Mouse (Mus musculus): Measurements from ENCODE around the gene Irf6. TPM values are rescaled to one million over a fixed set of nuclear protein-coding genes. Genes with fewer than 3 reads are reported as not detected.
A peak's percentile ranks its signal among the peaks of the same experiment; 100 is the strongest.

Irf6 gene
- total and polyA plus RNA-seq, 3 experiments, result 0.04 to 0.38 (median 0.23) TPM

- Histone ChIP-seq H3K36me3 (replicated peaks) (no peaks in the 10 kb centered on the region), H3K9me3 (replicated peaks) (no peaks in the 10 kb centered on the region), H3K27me3 (ENCODE audit: insufficient read depth, low read length) (peaks cover 32% of the 10 kb centered on the region), H3K4me3 (ENCODE audit: low read depth, low read length) (no peak overlapping the region), H3K4me1 (ENCODE audit: insufficient read depth, low read depth, low read length) (peaks cover 29% of the 10 kb centered on the region)
- ATAC-seq (ENCODE audit: extremely low read depth, insufficient number of reproducible peaks, low FRiP score, poor library complexity, severe bottlenecking) (no peak), DNase-seq (ENCODE audit: low spot score) (no peak)
- TF ChIP-seq GATA2 (IDR thresholded peaks at IDR 0.05; ENCODE audit: borderline replicate concordance, low read depth, low read length) (no peak), POLR2AphosphoS5 (IDR thresholded peaks at IDR 0.05; ENCODE audit: insufficient replicate concordance, low read depth, low read length) (no peak), GATA1 (IDR thresholded peaks at IDR 0.05; ENCODE audit: borderline replicate concordance, low read length) (no peak), CTCF (IDR thresholded peaks at IDR 0.05; ENCODE audit: low read depth, low read length) (no peak), TAL1 (conservative IDR thresholded peaks at IDR 0.05; ENCODE audit: low read depth, low read length) (no peak)
These were observed 4.2 kb downstream of the Irf6 start for GRCm38 (mm10) chr1:193157111-193157492.

- peaks cover 33% of the 10 kb centered on the region for H3K27me3 ChIP-seq (ENCODE audit: insufficient read depth, low read length)
- TF ChIP-seq CTCF (IDR thresholded peaks at IDR 0.05; ENCODE audit: low read depth, low read length) (no peak), POLR2AphosphoS5 (IDR thresholded peaks at IDR 0.05; ENCODE audit: insufficient replicate concordance, low read depth, low read length) (no peak), GATA2 (IDR thresholded peaks at IDR 0.05; ENCODE audit: borderline replicate concordance, low read depth, low read length) (no peak), TAL1 (conservative IDR thresholded peaks at IDR 0.05; ENCODE audit: low read depth, low read length) (no peak), GATA1 (IDR thresholded peaks at IDR 0.05; ENCODE audit: borderline replicate concordance, low read length) (no peak)
- DNase-seq (ENCODE audit: low spot score) (no peak), ATAC-seq (ENCODE audit: extremely low read depth, insufficient number of reproducible peaks, low FRiP score, poor library complexity, severe bottlenecking) (no peak)
- H3K9me3 ChIP-seq (replicated peaks), result no peaks in the 10 kb centered on the region
- H3K4me3 ChIP-seq (ENCODE audit: low read depth, low read length), result no peak overlapping the region
- no peaks in the 10 kb centered on the region for H3K36me3 ChIP-seq (replicated peaks)
- peaks cover 22% of the 10 kb centered on the region for H3K4me1 ChIP-seq (ENCODE audit: insufficient read depth, low read depth, low read length)
These were observed 6.3 kb downstream of the Irf6 start for GRCm38 (mm10) chr1:193159163-193159562.

DNA sequence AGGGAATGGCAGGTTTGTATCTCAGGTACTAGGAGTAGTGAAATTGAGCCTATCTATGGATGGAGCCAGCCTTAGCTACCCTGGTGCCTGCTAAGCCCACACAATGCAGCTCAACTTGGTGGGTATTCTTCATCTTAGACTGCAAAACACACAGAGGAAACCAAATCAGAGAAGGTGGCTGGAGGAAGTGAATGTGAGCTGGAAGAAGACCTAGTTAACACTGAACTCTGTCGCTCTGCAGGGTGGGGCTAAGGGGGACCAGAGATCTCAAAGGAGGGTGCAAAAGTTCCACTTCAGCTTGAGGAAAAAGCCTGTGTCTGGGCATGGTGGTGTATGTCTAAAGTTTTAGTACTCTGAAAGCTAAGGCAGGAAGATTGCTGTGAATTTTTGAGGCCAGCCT, 6.7 kb downstream of the Irf6 start:
- no peak for TF ChIP-seq TAL1 (conservative IDR thresholded peaks at IDR 0.05; ENCODE audit: low read depth, low read length)
- TF ChIP-seq GATA1 (IDR thresholded peaks at IDR 0.05; ENCODE audit: borderline replicate concordance, low read length), result no peak
- TF ChIP-seq POLR2AphosphoS5 (IDR thresholded peaks at IDR 0.05; ENCODE audit: insufficient replicate concordance, low read depth, low read length), result no peak
- no peak for TF ChIP-seq GATA2 (IDR thresholded peaks at IDR 0.05; ENCODE audit: borderline replicate concordance, low read depth, low read length)
- no peak for TF ChIP-seq CTCF (IDR thresholded peaks at IDR 0.05; ENCODE audit: low read depth, low read length)
- Histone ChIP-seq H3K27me3 (ENCODE audit: insufficient read depth, low read length) (peaks cover 37% of the 10 kb centered on the region), H3K4me3 (ENCODE audit: low read depth, low read length) (no peak overlapping the region), H3K9me3 (replicated peaks) (no peaks in the 10 kb centered on the region), H3K36me3 (replicated peaks) (no peaks in the 10 kb centered on the region), H3K4me1 (ENCODE audit: insufficient read depth, low read depth, low read length) (peaks cover 22% of the 10 kb centered on the region)
- no peak for ATAC-seq (ENCODE audit: extremely low read depth, insufficient number of reproducible peaks, low FRiP score, poor library complexity, severe bottlenecking)
- DNase-seq (ENCODE audit: low spot score), result no peak

DNA sequence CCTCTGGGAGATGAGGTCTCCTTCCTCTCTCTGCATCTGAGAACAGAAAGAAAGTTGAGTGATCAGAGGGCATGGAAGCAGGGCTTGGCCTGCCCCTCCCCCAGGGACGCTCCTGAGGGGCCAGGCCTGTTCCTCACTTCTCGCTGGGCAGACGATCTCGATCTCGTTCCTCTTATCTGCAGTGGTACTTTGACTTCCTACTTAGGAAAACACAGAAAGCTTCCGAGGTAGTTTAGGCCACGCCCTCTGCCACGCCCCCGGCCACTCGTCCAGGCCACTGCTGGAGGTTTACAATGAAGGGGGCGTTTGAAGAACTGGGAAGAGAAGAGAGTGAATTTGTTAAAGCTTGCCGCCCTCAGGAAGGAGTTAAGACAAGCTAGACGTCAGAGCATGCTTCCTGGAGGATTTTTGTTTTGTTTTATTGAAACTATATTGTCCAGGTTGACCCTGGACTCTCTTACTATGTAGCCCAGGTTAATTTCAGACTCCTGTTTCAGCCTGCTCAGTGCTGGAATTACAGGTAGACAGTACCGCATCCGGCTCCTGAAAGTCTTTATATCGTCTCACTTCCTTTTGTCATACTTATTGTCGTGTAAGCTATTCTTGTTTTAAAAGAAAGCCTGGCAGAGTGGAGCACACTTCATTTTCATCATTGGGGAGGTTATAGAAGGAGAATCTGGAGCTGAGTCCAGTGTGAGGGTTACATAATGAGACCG, 7.6 kb downstream of the Irf6 start:
- Histone ChIP-seq H3K4me1 (ENCODE audit: insufficient read depth, low read depth, low read length) (peaks cover 22% of the 10 kb centered on the region), H3K27me3 (ENCODE audit: insufficient read depth, low read length) (peaks cover 37% of the 10 kb centered on the region), H3K36me3 (replicated peaks) (no peaks in the 10 kb centered on the region), H3K4me3 (ENCODE audit: low read depth, low read length) (peak overlapping the region; percentile 46; the same call in 1 of the 2 replicates), H3K9me3 (replicated peaks) (no peaks in the 10 kb centered on the region)
- ATAC-seq (ENCODE audit: extremely low read depth, insufficient number of reproducible peaks, low FRiP score, poor library complexity, severe bottlenecking) (peak; percentile 97), DNase-seq (ENCODE audit: low spot score) (peak; percentile 79)
- TF ChIP-seq GATA1 (IDR thresholded peaks at IDR 0.05; ENCODE audit: borderline replicate concordance, low read length) (no peak), CTCF (IDR thresholded peaks at IDR 0.05; ENCODE audit: low read depth, low read length) (no peak), GATA2 (IDR thresholded peaks at IDR 0.05; ENCODE audit: borderline replicate concordance, low read depth, low read length) (no peak), POLR2AphosphoS5 (IDR thresholded peaks at IDR 0.05; ENCODE audit: insufficient replicate concordance, low read depth, low read length) (no peak), TAL1 (conservative IDR thresholded peaks at IDR 0.05; ENCODE audit: low read depth, low read length) (no peak)

- Histone ChIP-seq H3K9me3 (replicated peaks) (no peaks in the 10 kb centered on the region), H3K4me3 (ENCODE audit: low read depth, low read length) (no peak within 1 kb of the TSS), H3K27me3 (ENCODE audit: insufficient read depth, low read length) (peaks cover 47% of the 10 kb centered on the region), H3K36me3 (replicated peaks) (peaks cover 4% of the 10 kb centered on the region), H3K4me1 (ENCODE audit: insufficient read depth, low read depth, low read length) (peaks cover 13% of the 10 kb centered on the region)
- DNase-seq (ENCODE audit: low spot score), result no peak
- TF ChIP-seq GATA2 (IDR thresholded peaks at IDR 0.05; ENCODE audit: borderline replicate concordance, low read depth, low read length) (no peak), GATA1 (IDR thresholded peaks at IDR 0.05; ENCODE audit: borderline replicate concordance, low read length) (no peak), CTCF (IDR thresholded peaks at IDR 0.05; ENCODE audit: low read depth, low read length) (no peak), TAL1 (conservative IDR thresholded peaks at IDR 0.05; ENCODE audit: low read depth, low read length) (no peak), POLR2AphosphoS5 (IDR thresholded peaks at IDR 0.05; ENCODE audit: insufficient replicate concordance, low read depth, low read length) (no peak)
- no peak for ATAC-seq (ENCODE audit: extremely low read depth, insufficient number of reproducible peaks, low FRiP score, poor library complexity, severe bottlenecking)
These were observed 14.8 kb downstream of the Irf6 start, which contains the start of gene A130010J15Rik for GRCm38 (mm10) chr1:193167746-193168145. Gene A130010J15Rik (plus strand): TSS chr1:193168046.

DNA sequence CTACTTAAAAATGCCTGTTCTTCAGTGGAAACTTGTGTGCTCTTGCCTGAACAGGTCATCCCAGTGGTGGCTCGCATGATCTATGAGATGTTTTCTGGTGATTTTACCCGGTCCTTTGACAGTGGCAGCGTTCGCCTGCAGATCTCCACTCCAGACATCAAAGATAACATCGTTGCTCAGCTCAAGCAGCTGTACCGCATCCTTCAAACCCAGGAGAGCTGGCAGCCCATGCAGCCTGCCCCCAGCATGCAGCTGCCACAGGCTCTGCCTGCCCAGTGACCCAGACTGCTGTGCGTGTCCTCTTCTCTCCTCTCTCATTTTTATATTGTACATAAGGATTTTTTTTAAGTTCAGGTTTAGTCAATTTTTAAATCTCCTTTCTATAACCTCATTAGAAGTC, 16.3 kb downstream of the Irf6 start:
- peaks cover 38% of the 10 kb centered on the region for H3K27me3 ChIP-seq (ENCODE audit: insufficient read depth, low read length)
- TF ChIP-seq TAL1 (conservative IDR thresholded peaks at IDR 0.05; ENCODE audit: low read depth, low read length), result no peak
- no peak for TF ChIP-seq GATA2 (IDR thresholded peaks at IDR 0.05; ENCODE audit: borderline replicate concordance, low read depth, low read length)
- TF ChIP-seq CTCF (IDR thresholded peaks at IDR 0.05; ENCODE audit: low read depth, low read length), result no peak
- TF ChIP-seq GATA1 (IDR thresholded peaks at IDR 0.05; ENCODE audit: borderline replicate concordance, low read length), result no peak
- no peak for TF ChIP-seq POLR2AphosphoS5 (IDR thresholded peaks at IDR 0.05; ENCODE audit: insufficient replicate concordance, low read depth, low read length)
- no peak overlapping the region for H3K4me3 ChIP-seq (ENCODE audit: low read depth, low read length)
- H3K4me1 ChIP-seq (ENCODE audit: insufficient read depth, low read depth, low read length), result peaks cover 20% of the 10 kb centered on the region
- H3K9me3 ChIP-seq (replicated peaks), result no peaks in the 10 kb centered on the region
- no peak for ATAC-seq (ENCODE audit: extremely low read depth, insufficient number of reproducible peaks, low FRiP score, poor library complexity, severe bottlenecking)
- H3K36me3 ChIP-seq (replicated peaks), result peaks cover 5% of the 10 kb centered on the region
- DNase-seq (ENCODE audit: low spot score), result no peak

Data from G1E (cell line).